Mouse (Mus musculus) liver (tissue): ENCODE results near the gene Kif17.

Experiments used
- DNase-seq: peaks from one replicate; pipeline ENCODE4 v3.0.0-alpha.2; 2020; ENCODE audit warnings: mixed read lengths

The Kif17 gene

GRCm38 (mm10) chr4:138261843-138262681, 11.8 kb downstream of the Kif17 start:
- peak; percentile 80 for DNase-seq

DNA sequence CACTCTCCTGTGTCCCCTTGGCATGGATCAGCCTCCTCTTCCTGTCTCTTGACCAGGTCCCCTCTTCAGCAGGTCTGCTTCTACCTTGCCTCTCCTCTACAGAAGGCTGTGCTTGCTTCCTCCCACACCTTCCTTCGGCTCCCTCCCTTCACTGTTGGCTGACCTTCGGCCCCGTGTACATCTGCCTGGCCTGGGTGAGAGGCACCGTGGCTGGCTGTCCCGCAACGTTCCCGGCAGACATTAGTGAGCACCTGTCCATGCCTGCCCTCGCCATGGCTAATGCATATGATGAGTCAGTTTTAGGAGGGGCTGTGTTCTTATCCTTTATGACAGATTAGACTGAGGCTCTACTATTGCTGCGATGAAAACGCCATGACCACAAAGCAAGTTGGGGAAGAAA, 17.6 kb downstream of the Kif17 start:
- DNase-seq = no peak

GRCm38 (mm10) chr4:138272011-138272997, 22.1 kb downstream of the Kif17 start:
- DNase-seq = no peak

DNA sequence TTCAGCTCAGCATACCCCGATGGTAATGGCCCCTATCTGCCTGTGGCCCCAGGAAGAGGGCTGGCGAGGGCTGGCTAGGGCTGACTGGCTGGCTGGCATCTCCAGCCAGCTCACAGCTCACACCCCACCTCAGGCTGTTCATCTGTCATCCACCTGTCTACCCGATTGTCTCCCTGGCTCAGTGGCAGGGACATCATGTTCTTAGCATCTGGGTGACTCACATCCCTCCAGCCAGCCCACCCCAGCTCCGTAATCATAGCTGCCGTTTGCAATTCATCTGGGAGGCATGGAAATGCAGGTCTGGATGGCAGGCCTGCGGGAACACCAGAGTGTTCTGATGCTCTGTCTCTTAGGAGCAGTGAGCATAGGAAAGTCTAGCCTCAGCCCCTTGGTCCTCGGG, 28.1 kb downstream of the Kif17 start:
- DNase-seq = no peak

GRCm38 (mm10) chr4:138282834-138283233, 32.6 kb downstream of the Kif17 start:
- peak; percentile 66 for DNase-seq

DNA sequence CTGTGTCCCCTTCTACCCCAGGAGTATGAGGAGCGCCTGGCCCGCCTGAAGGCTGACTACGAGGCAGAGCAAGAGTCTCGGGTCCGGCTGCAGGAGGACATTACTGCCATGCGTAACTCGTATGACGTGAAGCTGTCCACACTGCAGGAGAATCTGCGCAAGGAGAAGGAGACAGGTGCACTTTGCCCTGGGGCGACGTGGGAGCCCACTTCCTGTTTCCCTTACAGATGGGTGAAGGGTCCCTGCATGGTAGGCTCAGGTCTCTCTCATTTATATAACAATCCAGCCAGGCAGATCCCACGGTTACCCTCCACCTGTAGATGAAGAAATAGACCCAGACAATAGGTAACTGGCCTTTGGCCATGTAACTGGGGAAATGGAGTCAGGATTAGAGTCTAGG, 36.2 kb downstream of the Kif17 start:
- DNase-seq = no peak

DNA sequence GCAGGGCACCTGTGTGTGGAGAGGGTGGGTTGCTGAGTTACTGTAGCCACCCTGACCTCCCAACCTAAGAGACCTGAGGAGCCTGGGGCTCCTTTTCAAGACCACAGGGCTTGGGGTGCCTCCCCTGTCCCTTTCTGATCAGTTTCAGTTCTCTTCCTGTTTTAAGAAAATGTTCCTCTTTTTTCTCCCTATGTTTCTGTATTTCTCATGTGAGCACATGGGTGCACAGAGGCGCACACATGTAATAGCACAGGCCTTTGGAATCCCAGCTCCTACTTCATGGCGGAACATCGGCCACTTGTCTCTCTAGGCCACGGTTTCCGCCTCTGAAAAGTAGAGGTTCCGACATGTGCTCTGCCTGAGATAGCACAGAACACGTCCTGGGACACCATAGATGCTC, 38.5 kb downstream of the Kif17 start:
- no peak for DNase-seq

- DNase-seq = no peak
These were observed 41.8 kb downstream of the Kif17 start for GRCm38 (mm10) chr4:138292028-138292427.

DNA sequence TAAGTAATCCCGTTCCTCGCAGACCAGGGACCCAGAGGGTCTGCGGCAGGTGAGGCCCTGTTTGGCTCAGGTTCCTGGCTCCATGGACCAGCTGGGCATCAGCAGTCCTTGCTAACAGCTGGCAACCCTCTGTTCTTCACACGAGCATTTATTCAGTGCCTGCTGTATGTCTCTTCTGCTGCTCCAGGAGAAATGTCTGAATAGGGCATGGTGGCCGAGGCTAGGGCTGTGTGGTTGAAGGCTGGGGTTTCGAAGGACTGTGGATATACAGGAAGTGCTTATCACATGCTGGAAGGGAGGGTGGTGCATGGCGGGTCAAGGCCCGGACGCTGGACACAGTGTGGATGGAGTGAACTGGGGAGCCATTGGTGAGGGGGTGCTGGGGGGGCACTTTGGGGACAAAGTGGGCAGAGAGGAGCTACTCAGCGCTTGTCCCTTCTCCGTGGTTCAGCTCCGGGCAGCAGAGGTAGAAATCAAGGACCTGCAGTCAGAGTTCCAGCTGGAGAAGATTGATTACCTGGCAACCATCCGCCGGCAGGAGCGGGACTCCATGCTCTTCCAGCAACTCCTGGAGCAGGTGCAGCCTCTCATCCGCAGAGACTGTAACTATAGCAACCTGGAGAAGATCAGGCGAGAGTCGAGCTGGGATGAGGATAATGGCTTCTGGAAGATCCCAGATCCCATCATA, 43.2 kb downstream of the Kif17 start:
- DNase-seq = no peak

GRCm38 (mm10) chr4:138293949-138294550, 43.8 kb downstream of the Kif17 start:
- DNase-seq = no peak

- no peak for DNase-seq
These were observed 51.1 kb downstream of the Kif17 start for GRCm38 (mm10) chr4:138301271-138301780.

- no peak for DNase-seq
These were observed 52.8 kb downstream of the Kif17 start for GRCm38 (mm10) chr4:138303011-138303410.

GRCm38 (mm10) chr4:138303742-138304141, 53.5 kb downstream of the Kif17 start:
- DNase-seq = peak; percentile 23

GRCm38 (mm10) chr4:138304340-138305104, 54.3 kb downstream of the Kif17 start, which contains the start of gene Ddost:
Ddost (plus strand) TSS chr4:138304730.
- DNase-seq = peak; percentile 98

GRCm38 (mm10) chr4:138307025-138307424, 56.8 kb downstream of the Kif17 start:
- no peak for DNase-seq

DNA sequence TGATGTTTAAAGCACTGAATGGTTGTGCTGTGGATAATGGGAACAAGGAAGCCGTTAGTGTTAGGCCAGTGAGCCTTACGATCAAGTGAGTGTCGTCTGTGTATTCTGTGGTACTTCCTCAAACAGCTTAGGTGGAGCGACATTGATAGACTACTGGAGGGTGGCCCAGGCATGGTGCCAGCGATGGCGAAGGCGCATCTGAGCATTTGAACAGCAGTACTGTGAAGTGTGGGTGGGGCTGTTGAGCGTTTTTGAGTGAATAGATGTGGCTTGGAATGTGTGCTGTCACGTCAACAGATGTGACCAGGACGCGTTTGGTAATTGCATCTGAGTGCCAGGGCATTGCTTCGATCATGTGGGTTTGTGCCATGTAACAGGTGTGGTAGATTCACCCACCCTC, 57.5 kb downstream of the Kif17 start:
- DNase-seq = no peak

GRCm38 (mm10) chr4:138310311-138310910, 60.2 kb downstream of the Kif17 start:
- DNase-seq = no peak

- peak; percentile 52 for DNase-seq
These were observed 61.4 kb downstream of the Kif17 start for GRCm38 (mm10) chr4:138311595-138311994.

GRCm38 (mm10) chr4:138312105-138312504, 61.9 kb downstream of the Kif17 start:
- DNase-seq = no peak

DNA sequence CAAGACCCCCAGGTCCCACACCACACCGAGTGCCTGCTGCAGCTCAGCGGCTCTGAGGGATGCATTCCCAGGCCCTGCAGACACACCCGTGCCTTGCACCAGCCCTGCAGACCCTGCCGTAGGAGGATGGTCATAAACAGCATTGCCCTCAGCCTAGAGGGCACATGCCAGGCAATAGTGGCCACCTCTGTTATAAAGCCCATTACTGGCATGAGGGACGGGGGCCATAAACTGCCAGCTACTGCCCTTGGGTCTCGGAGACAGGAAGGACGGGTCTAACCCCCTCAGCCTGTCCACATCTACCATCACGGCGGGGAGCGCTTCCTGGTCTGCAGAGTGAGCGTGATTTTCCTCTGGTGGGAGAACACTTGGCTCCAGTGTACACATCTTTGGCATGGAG, 62.8 kb downstream of the Kif17 start:
- DNase-seq = no peak

- DNase-seq = no peak
These were observed 63.6 kb downstream of the Kif17 start for GRCm38 (mm10) chr4:138313795-138314194.
